Mouse (Mus musculus) kidney, postnatal 0 days (tissue): ENCODE measurements around the gene Mcm3. TPM values are rescaled to one million over a fixed set of nuclear protein-coding genes. Genes with fewer than 3 reads are reported as not detected.

Experiments
- ATAC-seq: fragments of 200-750 bp; cut with Nextera tagmentation; replicated peaks from 2 replicates; pipeline ENCODE4 v1.8.0; 2017; ENCODE audit warnings: low read depth, moderate number of reproducible peaks, moderate TSS enrichment, moderate library complexity; ENCODE audit not compliant: low FRiP score
- DNase-seq: peaks from one replicate; pipeline ENCODE4 v3.0.0-alpha.2; 2016; ENCODE audit warnings: low spot score
- H3K27ac ChIP-seq: fragments of 300-500 bp; sonication (generic); 2 replicates; pipeline ENCODE4 v1.5.1; 2014; ENCODE audit warnings: mild to moderate bottlenecking
- H3K27me3 ChIP-seq: fragments of 300-500 bp; sonication (generic); 2 replicates; pipeline ENCODE4 v1.6.1; 2014; ENCODE audit warnings: low read length, mixed read lengths; ENCODE audit not compliant: insufficient read depth
- H3K36me3 ChIP-seq: fragments of 300-500 bp; sonication (generic); 2 replicates; pipeline ENCODE4 v1.6.1; 2014; ENCODE audit warnings: low read length, mixed read lengths; ENCODE audit not compliant: insufficient read depth
- H3K4me1 ChIP-seq: fragments of 300-500 bp; sonication (generic); replicated peaks from 2 replicates; pipeline ENCODE4 v1.6.1; 2014; ENCODE audit warnings: antibody characterized with exemption, low read length, mixed read lengths; ENCODE audit not compliant: insufficient read depth
- H3K4me2 ChIP-seq: fragments of 300-500 bp; sonication (generic); 2 replicates; pipeline ENCODE4 v1.6.1; 2014; ENCODE audit warnings: mild to moderate bottlenecking, low read length, moderate library complexity, mixed read lengths
- H3K4me3 ChIP-seq: fragments of 300-500 bp; sonication (generic); replicated peaks from 2 replicates; pipeline ENCODE4 v1.5.1; 2014; ENCODE audit warnings: low read depth, low read length
- H3K9ac ChIP-seq: fragments of 300-500 bp; sonication (generic); 2 replicates; pipeline ENCODE4 v1.6.1; 2014; ENCODE audit warnings: low read depth, low read length
- H3K9me3 ChIP-seq: fragments of 300-500 bp; sonication (generic); replicated peaks from 2 replicates; pipeline ENCODE4 v1.6.1; 2016; ENCODE audit warnings: low read length, inconsistent platforms, mixed read lengths
- CTCF ChIP-seq: IDR thresholded peaks from 2 replicates; pipeline ENCODE4 v1.5.1; 2016; ENCODE audit warnings: antibody characterized with exemption, low read depth, mild to moderate bottlenecking, moderate library complexity
- WGBS: fragments of 180-500 bp; shearing (Covaris S2); extraction: QIAGEN DNeasy Blood & Tissue Kit; methylation state at CpG from one replicate; pipeline ENCODE4 v1.1.7; 2014; 5-methylcytosine and 5-hydroxymethylcytosine counted together
- polyA plus RNA-seq: library from polyadenylated mRNA; unstranded; fragments of >200 nt; fragmentation: Nextera tagmentation; extraction: Ambion mirVana; gene quantifications from 2 replicates; pipeline ENCODE4 v1.2.1, GENCODE M21; 2015

Mcm3 gene
- polyA plus RNA-seq, 1 experiment from 2014 or later: 68.5 TPM

GRCm38 (mm10) chr1:20828061-20828460 lies 7.9 kb upstream of the Mcm3 start:
- 89% methylated on average over 2 of the region's 2 CpGs for WGBS
- no peak for DNase-seq

GRCm38 (mm10) chr1:20825036-20825435 lies 4.9 kb upstream of the Mcm3 start:
- DNase-seq (no peak), ATAC-seq (no peak)
- H3K4me1 ChIP-seq: no peaks in the 10 kb centered on the region
- H3K9ac ChIP-seq: no peak overlapping the region
- no peak overlapping the region for H3K4me3 ChIP-seq
- H3K4me2 ChIP-seq: no peak overlapping the region
- H3K36me3 ChIP-seq: no peaks in the 10 kb centered on the region
- no peaks in the 10 kb centered on the region for H3K9me3 ChIP-seq
- TF ChIP-seq CTCF: no peak
- H3K27me3 ChIP-seq: no peaks in the 10 kb centered on the region
- H3K27ac ChIP-seq: no peak overlapping the region

More at GRCm38 (mm10) chr1:20828061-20828460, 7.9 kb upstream of the Mcm3 start:
- Histone ChIP-seq H3K27me3 (no peaks in the 10 kb centered on the region), H3K27ac (no peak overlapping the region), H3K36me3 (no peaks in the 10 kb centered on the region), H3K4me1 (no peaks in the 10 kb centered on the region), H3K9ac (no peak overlapping the region), H3K4me3 (no peak overlapping the region), H3K9me3 (no peaks in the 10 kb centered on the region), H3K4me2 (no peak overlapping the region)
- ATAC-seq: no peak
- no peak for TF ChIP-seq CTCF

GRCm38 (mm10) chr1:20823906-20824305 lies 3.8 kb upstream of the Mcm3 start:
- DNase-seq: no peak
- H3K4me3 ChIP-seq: no peak overlapping the region
- WGBS: 74% methylated on average over 2 of the region's 2 CpGs
- no peak overlapping the region for H3K4me2 ChIP-seq
- no peaks in the 10 kb centered on the region for H3K9me3 ChIP-seq
- no peak overlapping the region for H3K27ac ChIP-seq
- no peak for TF ChIP-seq CTCF
- no peaks in the 10 kb centered on the region for H3K4me1 ChIP-seq
- H3K36me3 ChIP-seq: no peaks in the 10 kb centered on the region
- ATAC-seq: no peak
- H3K9ac ChIP-seq: no peak overlapping the region
- no peaks in the 10 kb centered on the region for H3K27me3 ChIP-seq

- no peak overlapping the region for H3K4me2 ChIP-seq
- H3K27me3 ChIP-seq: no peaks in the 10 kb centered on the region
- 64% methylated on average over 4 of the region's 4 CpGs for WGBS
- no peak overlapping the region for H3K27ac ChIP-seq
- no peaks in the 10 kb centered on the region for H3K36me3 ChIP-seq
- DNase-seq (no peak), ATAC-seq (no peak)
- no peak for TF ChIP-seq CTCF
- no peak overlapping the region for H3K9ac ChIP-seq
- no peak overlapping the region for H3K4me3 ChIP-seq
- no peaks in the 10 kb centered on the region for H3K9me3 ChIP-seq
- H3K4me1 ChIP-seq: 0 out of 2 replicates have a peak, but pooled peaks cover 2% of the 10 kb centered on the region
Observed at GRCm38 (mm10) chr1:20823471-20823870, 3.4 kb upstream of the Mcm3 start.

GRCm38 (mm10) chr1:20820959-20821358 lies 847 bp upstream of the Mcm3 start:
- H3K9ac ChIP-seq: no peak overlapping the region
- 0 out of 2 replicates have a peak, but pooled peaks cover 3% of the 10 kb centered on the region for H3K4me1 ChIP-seq
- DNase-seq: no peak
- no peak overlapping the region for H3K4me2 ChIP-seq
- no peak for TF ChIP-seq CTCF
- H3K27ac ChIP-seq: no peak overlapping the region
- H3K36me3 ChIP-seq: peaks cover 9% of the 10 kb centered on the region
- H3K4me3 ChIP-seq: no peak overlapping the region
- no peak for ATAC-seq
- WGBS: 78% methylated on average over 4 of the region's 4 CpGs
- H3K27me3 ChIP-seq: no peaks in the 10 kb centered on the region
- H3K9me3 ChIP-seq: no peaks in the 10 kb centered on the region

GRCm38 (mm10) chr1:20817596-20817995 lies 2.5 kb downstream of the Mcm3 start:
- Histone ChIP-seq H3K4me2 (0 out of 2 replicates have a peak overlapping the region, but pooled peaks have one; percentile 1), H3K4me3 (no peak overlapping the region), H3K9me3 (no peaks in the 10 kb centered on the region), H3K27ac (no peak overlapping the region), H3K4me1 (0 out of 2 replicates have a peak, but pooled peaks cover 3% of the 10 kb centered on the region), H3K27me3 (no peaks in the 10 kb centered on the region), H3K36me3 (peaks cover 43% of the 10 kb centered on the region), H3K9ac (no peak overlapping the region)
- TF ChIP-seq CTCF: no peak
- 56% methylated on average over 12 of the region's 12 CpGs for WGBS
- ATAC-seq (no peak), DNase-seq (no peak)

- Histone ChIP-seq H3K4me2 (no peak overlapping the region), H3K9ac (no peak overlapping the region), H3K27me3 (no peaks in the 10 kb centered on the region), H3K9me3 (no peaks in the 10 kb centered on the region), H3K36me3 (peaks cover 46% of the 10 kb centered on the region), H3K27ac (no peak overlapping the region; the same call in 1 of the 2 replicates), H3K4me1 (0 out of 2 replicates have a peak, but pooled peaks cover 3% of the 10 kb centered on the region), H3K4me3 (no peak overlapping the region)
- WGBS: 75% methylated on average over 9 of the region's 9 CpGs
- TF ChIP-seq CTCF: no peak
- DNase-seq: peak; percentile 16
- ATAC-seq: no peak
Observed at GRCm38 (mm10) chr1:20817172-20817571, 2.9 kb downstream of the Mcm3 start.
